ENCODE assay signal across 9 mouse cellular contexts in genomic region chrX:10617119-10617518, GRCm38 (mm10).
DNase-seq lines count a peak whose midpoint lies in the region; ATAC-seq and TF ChIP-seq lines count a peak whose summit lies in the region.
"Had no signal": no experiment of that assay in that cellular context is flagged by ENCODE, and none has a peak within 500 bp of the region (broad histone marks: within the 10 kb centered on the region; RNA-seq: fewer than 3 reads in every experiment).

No protein-coding gene starts in this region.

- H3K36me3 ChIP-seq in midbrain, embryonic 10.5 days: no peaks in the 10 kb centered on the region
- H3K36me3 ChIP-seq in midbrain, embryonic 13.5 days: no peaks in the 10 kb centered on the region
- H3K36me3 ChIP-seq in hindbrain, postnatal 0 days (ENCODE audit: insufficient read depth, low read length): no peaks in the 10 kb centered on the region
- H3K36me3 ChIP-seq: liver, embryonic 13.5 days had no signal

- DNase-seq in frontal cortex, postnatal 25 days (ENCODE audit: low spot score in 2 of 2): no peak
- DNase-seq in midbrain, embryonic 10.5 days (ENCODE audit: low spot score): peak; percentile 30
- peak; percentile 2 for DNase-seq in adrenal gland, postnatal 25 days
- peak; percentile 38 for DNase-seq in hindbrain, postnatal 0 days (ENCODE audit: low spot score)
- DNase-seq in spleen, postnatal 4 days (ENCODE audit: low spot score in 2 of 2): no peak
- no peak for DNase-seq in spleen, adult 18-20 months
- DNase-seq: liver, embryonic 13.5 days had no signal

- no peaks in the 10 kb centered on the region for H3K9me3 ChIP-seq in midbrain, embryonic 10.5 days (replicated peaks)
- H3K9me3 ChIP-seq in midbrain, embryonic 13.5 days: no peaks in the 10 kb centered on the region
- no peaks in the 10 kb centered on the region for H3K9me3 ChIP-seq in hindbrain, postnatal 0 days (ENCODE audit: low read length)
- H3K9me3 ChIP-seq: liver, embryonic 13.5 days had no signal

- no peak overlapping the region for H3K4me3 ChIP-seq in midbrain, embryonic 10.5 days
- no peak overlapping the region for H3K4me3 ChIP-seq in midbrain, embryonic 13.5 days (replicated peaks)
- no peak overlapping the region for H3K4me3 ChIP-seq in hindbrain, postnatal 0 days (ENCODE audit: low read length)
- H3K4me3 ChIP-seq: liver, embryonic 13.5 days had no signal

- no peaks in the 10 kb centered on the region for H3K4me1 ChIP-seq in midbrain, embryonic 10.5 days
- no peaks in the 10 kb centered on the region for H3K4me1 ChIP-seq in midbrain, embryonic 13.5 days (replicated peaks)
- no peaks in the 10 kb centered on the region for H3K4me1 ChIP-seq in hindbrain, postnatal 0 days (ENCODE audit: insufficient read depth, low read length)
- H3K4me1 ChIP-seq: liver, embryonic 13.5 days had no signal

- H3K9ac ChIP-seq in midbrain, embryonic 13.5 days (replicated peaks): no peak overlapping the region
- no peak overlapping the region for H3K9ac ChIP-seq in hindbrain, postnatal 0 days (replicated peaks; ENCODE audit: low read length)
- H3K9ac ChIP-seq: liver, embryonic 13.5 days had no signal

- 0 out of 2 replicates have a peak, but pooled peaks cover 6% of the 10 kb centered on the region for H3K27me3 ChIP-seq in midbrain, embryonic 10.5 days (ENCODE audit: low read depth, poor library complexity, severe bottlenecking)
- no peaks in the 10 kb centered on the region for H3K27me3 ChIP-seq in midbrain, embryonic 13.5 days
- no peaks in the 10 kb centered on the region for H3K27me3 ChIP-seq in hindbrain, postnatal 0 days (ENCODE audit: insufficient read depth, low read length)
- H3K27me3 ChIP-seq: liver, embryonic 13.5 days had no signal

- H3K4me2 ChIP-seq in midbrain, embryonic 13.5 days (replicated peaks): no peak overlapping the region
- no peak overlapping the region for H3K4me2 ChIP-seq in hindbrain, postnatal 0 days (ENCODE audit: low read depth, low read length)
- H3K4me2 ChIP-seq: liver, embryonic 13.5 days had no signal

- ATAC-seq in frontal cortex, adult (ENCODE audit: low TSS enrichment): peak; percentile 62; the same call in 1 of the 2 replicates
- ATAC-seq in midbrain, embryonic 13.5 days: no peak
- ATAC-seq in hindbrain, postnatal 0 days: no peak

- 14% methylated on average over 5 of the region's 5 CpGs for WGBS in midbrain, embryonic 10.5 days
- 15% methylated on average over 5 of the region's 5 CpGs for WGBS in midbrain, embryonic 13.5 days
- 21% methylated on average over 5 of the region's 5 CpGs for WGBS in hindbrain, postnatal 0 days

- TF ChIP-seq CTCF in hindbrain, postnatal 0 days (IDR thresholded peaks at IDR 0.05; ENCODE audit: low read depth): peak; percentile 53

- H3K27ac ChIP-seq in midbrain, embryonic 10.5 days (replicated peaks): no peak overlapping the region
- H3K27ac ChIP-seq in midbrain, embryonic 13.5 days: no peak overlapping the region
- no peak overlapping the region for H3K27ac ChIP-seq in hindbrain, postnatal 0 days
- H3K27ac ChIP-seq: liver, embryonic 13.5 days had no signal

Comparison
In these comparisons a context has a peak if more than half of its experiments do, and no peak if none do; other contexts are left out.
1. DNase-seq: peak in midbrain, embryonic 10.5 days (single experiment), adrenal gland, postnatal 25 days (single experiment) and hindbrain, postnatal 0 days (single experiment); none in frontal cortex, postnatal 25 days (0 of 2), spleen, postnatal 4 days (0 of 2) and spleen, adult 18-20 months (0 of 2).